Mouse (Mus musculus) embryonic fibroblast, embryonic 13.5 days (primary cell): ENCODE measurements around the gene Strbp. TPM values are rescaled to one million over a fixed set of nuclear protein-coding genes. Genes with fewer than 3 reads are reported as not detected.
A peak's percentile ranks its signal among the peaks of the same experiment; 100 is the strongest.

Experiments
- H3K27ac ChIP-seq: 2 replicates; pipeline ENCODE4 v1.5.1; 2012; ENCODE audit warnings: low read length, control low read depth, inconsistent platforms; ENCODE audit not compliant: insufficient read depth
- H3K4me1 ChIP-seq: 2 replicates; pipeline ENCODE4 v1.6.1; 2011; ENCODE audit warnings: low read length; ENCODE audit not compliant: control insufficient read depth, insufficient read depth
- H3K4me3 ChIP-seq: 2 replicates; pipeline ENCODE4 v1.5.1; 2011; ENCODE audit warnings: mild to moderate bottlenecking, control low read depth, low read length; ENCODE audit not compliant: insufficient read depth
- CTCF ChIP-seq: IDR thresholded peaks from 2 replicates; pipeline ENCODE4 v1.5.1; 2011; ENCODE audit warnings: mild to moderate bottlenecking, control low read depth, low read length, moderate library complexity, borderline replicate concordance; ENCODE audit not compliant: insufficient read depth
- POLR2A ChIP-seq: IDR thresholded peaks from 2 replicates; pipeline ENCODE4 v1.6.1; 2011; ENCODE audit warnings: low read depth, mild to moderate bottlenecking, control low read depth, low read length, moderate library complexity
- polyA plus RNA-seq: library from polyadenylated mRNA; stranded (reverse); fragments of >200 nt; gene quantifications from 2 replicates; pipeline ENCODE4 v1.2.4, GENCODE M21; 2011; ENCODE audit warnings: low read depth; ENCODE audit not compliant: missing spikeins, insufficient read length

Strbp gene
- polyA plus RNA-seq, 1 experiment: 36.1 TPM

DNA sequence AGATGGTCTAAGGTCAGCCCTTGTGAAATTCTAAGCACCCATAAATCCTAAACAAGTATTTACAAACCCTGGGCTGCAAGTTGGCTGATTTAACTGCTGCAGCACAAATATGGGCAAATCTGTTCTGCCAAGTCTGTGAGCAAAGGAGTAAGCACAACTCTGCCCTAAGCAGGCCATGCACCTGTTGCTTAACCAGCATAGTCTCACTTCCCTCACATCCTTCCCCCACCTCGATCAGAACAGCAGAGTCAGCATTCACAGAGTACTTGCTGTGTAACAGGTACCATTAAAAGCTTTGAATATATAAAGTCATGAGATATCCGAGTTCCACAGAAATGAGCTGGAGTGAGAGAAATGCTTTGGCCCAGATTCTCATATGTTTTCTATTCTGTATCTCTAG lies 125.5 kb downstream of the Strbp start:
- H3K4me3 ChIP-seq: no peak overlapping the region
- H3K4me1 ChIP-seq: no peaks in the 10 kb centered on the region
- TF ChIP-seq CTCF (no peak), POLR2A (no peak)
- H3K27ac ChIP-seq: no peak overlapping the region

DNA sequence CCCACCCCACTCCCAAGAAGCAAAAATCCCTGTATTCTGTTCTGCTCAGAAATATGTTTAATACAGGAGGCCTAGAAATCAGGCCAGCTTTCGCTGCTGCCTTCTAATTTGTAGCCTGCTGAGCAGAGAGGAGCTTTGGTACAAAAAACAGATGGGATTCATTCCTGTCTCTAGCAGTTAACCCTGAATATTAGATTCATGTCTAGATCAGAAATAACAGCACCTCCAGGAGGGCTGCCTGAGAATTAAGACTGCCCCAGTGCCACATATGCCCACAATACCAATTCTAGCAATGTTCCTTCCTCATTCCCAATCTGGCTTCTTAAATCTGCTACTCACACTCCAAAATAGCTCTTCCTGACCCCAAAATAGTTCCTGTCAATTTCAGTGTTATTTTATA lies 127.0 kb downstream of the Strbp start:
- peaks cover 10% of the 10 kb centered on the region for H3K4me1 ChIP-seq
- TF ChIP-seq POLR2A (no peak), CTCF (no peak)
- no peak overlapping the region for H3K4me3 ChIP-seq
- no peak overlapping the region for H3K27ac ChIP-seq

DNA sequence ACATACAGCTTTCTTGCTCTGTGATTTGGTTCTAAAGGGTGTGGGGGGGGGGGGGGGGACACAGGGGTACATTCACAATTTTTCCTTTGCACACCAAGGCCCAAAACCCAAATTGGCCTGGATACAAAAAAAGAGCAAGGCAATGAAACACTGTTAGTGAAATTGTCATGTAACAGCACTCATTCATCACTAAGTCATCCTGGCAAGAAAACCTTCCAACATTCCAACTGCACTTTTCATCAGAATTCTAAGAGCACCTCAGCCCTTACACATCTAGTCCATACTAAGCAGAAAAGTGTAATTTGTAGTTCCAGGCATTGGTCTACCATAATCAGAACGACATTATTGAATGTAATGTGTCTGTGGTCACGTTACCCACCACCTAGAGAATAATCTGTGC lies 131.5 kb downstream of the Strbp start:
- Histone ChIP-seq H3K4me3 (no peak overlapping the region), H3K27ac (peak overlapping the region; percentile 62), H3K4me1 (peaks cover 13% of the 10 kb centered on the region)
- TF ChIP-seq CTCF (no peak), POLR2A (no peak)

DNA sequence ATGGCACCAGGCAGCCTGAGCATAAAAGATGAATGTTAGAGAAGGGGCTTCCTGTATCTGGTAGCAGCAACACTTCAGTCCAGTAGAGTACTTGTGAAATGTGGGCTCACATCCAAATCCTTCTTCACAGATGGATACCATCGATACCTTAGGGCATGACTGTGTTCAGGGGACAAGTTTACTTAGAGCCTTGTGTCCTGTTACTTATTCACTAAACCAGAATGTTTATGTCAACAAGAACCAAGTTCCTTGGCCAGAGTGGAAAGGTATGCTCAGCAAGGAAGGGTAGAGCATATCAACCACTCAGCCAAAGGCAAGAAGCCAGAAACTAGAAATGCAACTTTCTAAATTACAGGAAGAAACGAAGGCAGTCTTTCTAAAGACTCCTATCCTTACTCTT lies 133.0 kb downstream of the Strbp start:
- no peak overlapping the region for H3K4me3 ChIP-seq
- peak overlapping the region; percentile 34; the same call in 1 of the 2 replicates for H3K27ac ChIP-seq
- TF ChIP-seq CTCF: no peak
- TF ChIP-seq POLR2A: no peak
- peaks cover 13% of the 10 kb centered on the region for H3K4me1 ChIP-seq

DNA sequence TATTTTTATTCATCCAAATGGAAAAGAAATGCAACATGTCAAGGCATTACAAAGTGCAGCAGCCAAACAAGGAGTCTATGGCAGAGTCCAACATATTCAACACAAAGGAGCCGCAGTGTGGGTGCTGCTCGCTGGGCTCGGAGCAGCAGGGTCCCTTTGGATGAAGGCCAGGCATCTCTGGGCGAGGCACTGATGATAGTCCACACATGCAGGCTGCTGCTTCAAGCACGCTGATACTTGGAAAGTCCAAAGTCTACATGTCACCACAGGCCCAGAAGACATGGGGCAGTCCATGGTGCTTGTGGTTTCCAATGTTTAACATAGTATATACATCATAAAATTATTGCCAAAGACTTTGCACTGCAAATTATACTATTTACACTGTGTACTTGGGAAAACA lies 133.8 kb downstream of the Strbp start:
- no peak overlapping the region for H3K4me3 ChIP-seq
- no peak overlapping the region for H3K27ac ChIP-seq
- TF ChIP-seq POLR2A (no peak), CTCF (no peak)
- H3K4me1 ChIP-seq: peaks cover 13% of the 10 kb centered on the region

DNA sequence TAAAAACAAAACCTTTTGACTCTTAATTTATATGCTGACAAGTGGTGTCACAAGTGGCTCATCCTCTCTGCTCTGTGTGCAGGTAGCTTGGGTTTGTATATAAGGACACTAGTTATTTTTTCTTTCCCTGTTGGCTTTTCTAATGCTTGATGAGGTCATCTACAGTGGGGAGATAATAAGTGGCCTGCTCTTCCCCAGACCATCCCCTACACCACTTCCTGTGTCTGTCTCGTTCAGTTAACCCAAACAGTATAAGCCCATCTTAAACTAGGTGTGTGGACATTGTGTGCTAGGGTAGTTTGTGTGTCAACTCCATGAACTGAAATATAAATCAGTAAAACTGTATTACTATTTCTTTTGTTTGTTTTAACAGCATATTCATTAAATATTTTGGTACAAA lies 137.6 kb downstream of the Strbp start:
- Histone ChIP-seq H3K27ac (no peak overlapping the region), H3K4me3 (no peak overlapping the region), H3K4me1 (peaks cover 3% of the 10 kb centered on the region; the same call in 1 of the 2 replicates)
- no peak for TF ChIP-seq POLR2A
- no peak for TF ChIP-seq CTCF

DNA sequence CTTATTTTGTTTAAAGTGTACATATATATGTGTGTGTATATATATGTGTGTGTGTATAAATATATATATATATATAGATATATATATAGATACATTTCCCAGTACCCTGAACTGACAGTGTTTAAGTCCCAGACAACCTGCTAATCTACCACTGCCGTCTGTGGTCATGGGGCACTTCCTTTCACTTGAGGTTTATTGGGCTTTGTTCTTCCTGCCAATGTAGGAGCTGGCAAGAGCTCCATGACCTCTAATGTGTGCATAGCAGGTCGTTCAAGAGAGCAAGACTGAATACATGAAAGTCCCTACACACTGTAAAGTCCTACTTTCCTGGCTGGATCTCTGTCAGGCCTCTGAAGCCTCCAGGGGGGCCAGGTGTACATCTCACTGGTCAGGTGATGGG lies 138.1 kb downstream of the Strbp start:
- TF ChIP-seq CTCF (no peak), POLR2A (no peak)
- H3K4me1 ChIP-seq: 0 out of 2 replicates have a peak, but pooled peaks cover under 1% of the 10 kb centered on the region
- no peak overlapping the region for H3K27ac ChIP-seq
- no peak overlapping the region for H3K4me3 ChIP-seq

DNA sequence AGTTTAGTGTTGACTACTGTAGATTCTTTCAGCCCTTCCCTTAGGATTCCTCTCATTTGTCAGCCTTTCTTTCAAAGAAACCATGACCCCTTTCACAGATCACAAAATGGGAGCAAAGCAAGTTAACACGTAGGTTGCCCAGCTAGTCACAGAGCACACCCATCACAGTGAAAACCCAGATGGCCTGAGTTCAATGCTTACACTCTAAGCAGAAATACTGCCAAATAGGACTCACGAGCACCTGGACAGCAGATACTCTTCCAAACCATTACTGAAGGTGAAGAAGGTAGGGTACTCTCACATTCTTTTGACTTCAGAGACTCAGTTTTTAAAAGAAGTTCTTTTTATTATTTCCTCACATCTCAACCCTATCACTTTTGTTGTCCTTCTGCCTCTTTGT lies 147.3 kb downstream of the Strbp start:
- TF ChIP-seq CTCF: no peak
- TF ChIP-seq POLR2A: no peak

DNA sequence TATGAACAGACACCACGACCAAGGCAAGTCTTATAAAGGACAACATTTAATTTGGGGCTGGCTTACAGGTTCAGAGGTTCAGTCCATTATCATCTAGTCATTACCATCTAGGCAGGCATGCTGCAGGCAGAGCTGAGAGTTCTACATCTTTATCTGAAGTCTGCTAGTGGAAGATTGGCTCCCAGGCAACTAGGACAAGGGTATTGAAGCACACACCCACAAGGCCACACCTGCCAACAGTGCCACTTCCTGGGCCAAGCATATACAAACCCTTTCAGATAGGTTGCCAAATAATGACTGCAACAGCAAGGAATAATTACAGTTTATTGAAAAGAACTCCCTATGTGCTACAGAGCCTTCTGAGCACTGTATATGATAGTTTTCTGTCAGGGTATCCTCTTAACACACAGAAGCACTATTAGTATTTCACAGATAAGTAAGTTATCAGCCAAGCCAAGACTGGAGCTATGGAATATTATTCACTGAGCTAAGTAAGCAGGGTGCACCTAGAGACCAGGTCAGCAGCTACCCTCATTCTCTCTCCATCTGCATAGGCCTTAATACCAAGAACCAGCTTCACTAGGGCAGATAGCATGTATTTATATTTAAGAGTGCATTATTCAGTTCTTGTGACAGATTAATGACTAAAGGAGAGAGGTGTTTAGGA lies 154.2 kb downstream of the Strbp start:
- no peak for TF ChIP-seq CTCF
- TF ChIP-seq POLR2A: no peak
- H3K4me1 ChIP-seq: no peaks in the 10 kb centered on the region
- H3K4me3 ChIP-seq: no peak overlapping the region
- no peak overlapping the region for H3K27ac ChIP-seq

More for the DNA sequence above, 147.3 kb downstream of the Strbp start:
- Histone ChIP-seq H3K4me1 (no peaks in the 10 kb centered on the region), H3K4me3 (no peak overlapping the region), H3K27ac (no peak overlapping the region)

DNA sequence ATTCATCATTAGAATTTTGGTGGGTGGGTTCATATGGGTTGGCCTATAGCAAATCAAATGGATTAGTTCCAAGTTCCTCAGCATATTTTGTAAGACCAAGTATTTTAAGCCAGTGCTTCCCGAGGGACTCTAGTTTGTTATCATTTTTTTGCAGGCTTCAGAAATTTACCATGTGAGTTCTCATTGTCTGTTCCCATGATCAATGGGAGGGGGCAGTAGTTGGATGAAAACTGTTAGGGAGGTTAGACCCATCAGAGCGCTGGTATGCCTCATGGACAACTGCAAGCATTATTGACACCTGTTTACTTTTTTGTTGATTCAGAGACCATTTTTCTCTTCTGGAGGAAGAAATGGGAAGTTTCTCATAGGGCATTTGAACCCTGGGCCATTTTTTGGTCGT lies 172.0 kb downstream of the Strbp start:
- Histone ChIP-seq H3K4me3 (no peak overlapping the region), H3K4me1 (peaks cover 2% of the 10 kb centered on the region; the same call in 1 of the 2 replicates), H3K27ac (no peak overlapping the region)
- no peak for TF ChIP-seq POLR2A
- TF ChIP-seq CTCF: no peak

DNA sequence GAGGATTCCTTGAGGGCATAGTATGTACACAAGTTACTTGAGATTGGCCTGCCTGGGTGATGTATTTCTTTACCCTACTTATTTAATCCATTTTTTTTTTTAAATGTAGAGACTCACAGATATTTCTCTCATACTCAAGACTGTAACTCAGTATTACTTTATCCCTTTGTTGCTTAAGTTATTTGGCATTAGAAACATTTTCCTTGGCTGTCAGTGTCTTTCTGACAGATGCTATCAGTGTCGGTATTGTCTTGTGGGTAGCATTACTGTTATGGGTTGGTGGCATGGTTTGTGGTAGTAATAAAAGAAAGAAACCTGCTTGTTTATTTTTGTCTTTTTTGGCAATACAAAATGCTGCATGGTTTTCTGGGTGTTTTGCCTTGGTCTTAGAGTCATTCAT lies 172.9 kb downstream of the Strbp start:
- no peak for TF ChIP-seq POLR2A
- TF ChIP-seq CTCF: no peak
- Histone ChIP-seq H3K4me3 (no peak overlapping the region), H3K4me1 (peaks cover 4% of the 10 kb centered on the region; the same call in 1 of the 2 replicates), H3K27ac (no peak overlapping the region)
